Mouse (Mus musculus): ENCODE data around the gene Ank3. TPM values are rescaled to one million over a fixed set of nuclear protein-coding genes. Genes with fewer than 3 reads are reported as not detected.
A peak's percentile ranks its signal among the peaks of the same experiment; 100 is the strongest.
"Not testable (repeated sequence)": the region's sequence is repeated elsewhere in the genome, so short reads cannot be mapped to it uniquely, and the experiment has no call there.

The Ank3 gene
- polyA plus RNA-seq, 1 experiment from 2014 or later, result 34.9 TPM

DNA sequence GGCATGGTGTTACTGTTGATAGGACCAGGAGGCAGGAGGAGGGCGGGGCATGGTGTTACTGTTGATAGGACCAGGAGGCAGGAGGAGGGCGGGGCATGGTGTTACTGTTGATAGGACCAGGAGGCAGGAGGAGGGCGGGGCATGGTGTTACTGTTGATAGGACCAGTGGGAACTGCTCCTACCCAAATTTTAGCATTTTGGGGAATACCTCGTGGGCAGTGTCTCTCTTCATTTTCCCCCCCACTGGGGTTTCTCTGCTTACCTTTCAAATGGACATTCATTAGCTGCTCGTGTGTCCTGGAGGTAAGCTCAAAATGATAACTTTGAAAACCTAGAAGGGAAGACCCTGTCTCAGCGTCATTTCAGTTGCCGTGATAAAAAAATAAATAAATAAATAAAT is 512.2 kb downstream of the Ank3 start:
- not testable (repeated sequence) for DNase-seq (ENCODE audit: low spot score); H3K9me3 ChIP-seq (replicated peaks); H3K27me3 ChIP-seq (ENCODE audit: low read depth, poor library complexity, severe bottlenecking); H3K4me3 ChIP-seq; H3K36me3 ChIP-seq; H3K27ac ChIP-seq (replicated peaks)
- WGBS, result 34% methylated on average over 6 of the region's 7 CpGs
- peaks cover 14% of the 10 kb centered on the region for H3K4me1 ChIP-seq

DNA sequence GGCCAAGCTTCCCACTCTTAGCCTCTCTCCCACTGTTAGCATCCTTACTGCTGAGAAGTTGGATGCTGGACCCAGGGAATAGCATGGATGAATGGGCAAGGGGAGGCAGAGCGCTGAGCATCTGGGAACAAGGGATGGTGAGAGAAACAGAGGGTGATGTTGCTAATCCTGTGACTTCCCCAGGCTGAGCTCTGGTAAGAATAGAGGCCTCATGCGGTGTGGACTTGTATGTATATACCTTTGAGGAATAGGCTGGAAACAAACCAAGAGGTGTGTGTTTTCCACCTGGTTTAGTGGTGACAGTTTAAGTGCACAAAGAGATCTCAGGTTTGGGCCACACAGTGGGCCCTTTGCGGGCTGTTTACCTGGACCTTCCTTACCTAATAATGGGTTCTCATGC is 517.0 kb downstream of the Ank3 start:
- no peak for DNase-seq (ENCODE audit: low spot score)
- no peaks in the 10 kb centered on the region for H3K27me3 ChIP-seq (ENCODE audit: low read depth, poor library complexity, severe bottlenecking)
- H3K4me3 ChIP-seq, result no peak overlapping the region
- H3K9me3 ChIP-seq (replicated peaks), result no peaks in the 10 kb centered on the region
- peaks cover 2% of the 10 kb centered on the region; the same call in 1 of the 2 replicates for H3K4me1 ChIP-seq
- no peaks in the 10 kb centered on the region for H3K36me3 ChIP-seq
- H3K27ac ChIP-seq (replicated peaks), result no peak overlapping the region
- WGBS, result 57% methylated on average over 3 of the region's 3 CpGs

DNA sequence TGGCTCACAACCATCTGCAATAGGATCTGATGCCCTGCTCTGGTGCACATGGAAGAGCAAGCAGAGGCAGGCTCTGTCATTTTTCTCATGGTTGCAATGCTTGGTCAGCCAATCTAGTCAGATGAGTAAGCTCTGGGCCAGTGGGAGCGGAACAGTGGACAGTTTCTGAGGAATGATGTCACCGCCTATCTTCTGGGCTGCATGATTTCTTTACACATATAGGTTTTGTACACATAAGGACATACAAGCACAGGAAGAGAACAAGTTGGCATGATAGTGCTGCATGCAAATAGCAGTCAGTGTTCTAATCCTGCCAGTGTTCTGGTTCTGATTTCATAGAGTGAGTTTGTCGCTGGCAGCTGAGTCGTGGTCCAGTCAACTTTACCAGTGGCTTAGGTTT is 517.6 kb downstream of the Ank3 start:
- 90% methylated on average over 4 of the region's 4 CpGs for WGBS
- no peak overlapping the region for H3K27ac ChIP-seq (replicated peaks)
- H3K4me3 ChIP-seq, result no peak overlapping the region
- no peaks in the 10 kb centered on the region for H3K9me3 ChIP-seq (replicated peaks)
- H3K4me1 ChIP-seq, result no peaks in the 10 kb centered on the region
- DNase-seq (ENCODE audit: low spot score), result no peak
- H3K27me3 ChIP-seq (ENCODE audit: low read depth, poor library complexity, severe bottlenecking), result no peaks in the 10 kb centered on the region
- H3K36me3 ChIP-seq, result no peaks in the 10 kb centered on the region

DNA sequence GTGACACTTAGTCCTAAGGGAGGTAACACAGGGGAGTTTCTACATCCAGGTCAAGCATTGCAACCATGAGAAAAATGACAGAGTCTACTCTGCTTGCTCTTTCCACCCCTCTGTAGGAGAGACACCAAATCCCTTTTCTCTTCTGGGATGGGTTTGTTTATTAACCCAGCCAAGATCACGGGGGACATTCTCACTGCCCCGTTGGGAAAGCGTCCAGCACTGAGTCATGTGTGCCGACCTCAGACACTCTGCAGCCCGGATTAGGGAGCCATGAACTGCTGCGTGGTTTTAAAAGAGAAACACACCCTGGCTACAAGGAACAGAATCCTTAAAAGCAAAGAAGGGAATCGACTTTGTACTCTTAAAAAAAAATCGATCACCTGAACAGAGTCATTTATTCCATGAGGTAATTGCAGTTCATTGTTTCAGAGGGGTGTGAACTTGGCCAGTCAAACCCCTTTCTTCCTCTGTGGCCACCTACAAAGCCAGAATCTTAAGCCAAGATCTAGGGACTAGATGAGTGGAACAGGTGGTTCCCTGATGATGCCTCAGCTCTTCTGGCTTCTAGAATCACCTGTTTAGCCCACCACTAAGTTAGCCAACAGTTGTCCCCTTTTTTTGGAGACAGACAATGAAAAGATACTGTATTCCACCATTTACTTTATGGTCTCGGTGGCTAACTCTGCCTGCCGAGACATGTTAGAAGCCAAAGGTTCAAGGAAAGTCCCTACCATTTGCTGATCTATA is 518.3 kb downstream of the Ank3 start:
- no peaks in the 10 kb centered on the region for H3K36me3 ChIP-seq
- 83% methylated on average over 10 of the region's 10 CpGs for WGBS
- H3K4me1 ChIP-seq, result no peaks in the 10 kb centered on the region

DNA sequence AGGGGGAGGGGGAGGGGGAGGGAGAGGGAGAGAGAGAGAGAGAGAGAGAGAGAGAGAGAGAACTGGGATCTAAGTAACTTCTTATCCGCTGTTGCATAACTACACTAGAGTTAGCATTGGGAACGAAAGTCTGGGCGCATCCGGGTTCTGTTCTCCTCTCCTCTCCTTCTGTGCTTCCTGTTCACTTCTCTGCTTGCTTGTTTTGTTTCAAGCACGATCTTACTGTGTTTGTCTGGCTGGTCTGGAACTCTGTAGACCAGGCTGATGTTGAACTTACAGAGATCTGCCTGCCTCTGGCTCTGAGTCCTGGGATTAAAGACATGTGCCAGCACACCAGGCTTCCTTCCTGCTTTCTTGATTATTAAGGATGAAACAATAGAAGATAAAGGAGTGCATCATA is 519.1 kb downstream of the Ank3 start:
- Histone ChIP-seq H3K36me3 (no peaks in the 10 kb centered on the region), H3K27ac (replicated peaks) (no peak overlapping the region), H3K27me3 (ENCODE audit: low read depth, poor library complexity, severe bottlenecking) (no peaks in the 10 kb centered on the region), H3K9me3 (replicated peaks) (no peaks in the 10 kb centered on the region), H3K4me1 (no peaks in the 10 kb centered on the region), H3K4me3 (no peak overlapping the region)
- no peak for DNase-seq (ENCODE audit: low spot score)
- 85% methylated on average over 5 of the region's 5 CpGs for WGBS

More for the DNA sequence above, 518.3 kb downstream of the Ank3 start:
- Histone ChIP-seq H3K9me3 (replicated peaks) (no peaks in the 10 kb centered on the region), H3K27ac (replicated peaks) (no peak overlapping the region), H3K27me3 (ENCODE audit: low read depth, poor library complexity, severe bottlenecking) (no peaks in the 10 kb centered on the region), H3K4me3 (no peak overlapping the region)
- DNase-seq (ENCODE audit: low spot score), result no peak

DNA sequence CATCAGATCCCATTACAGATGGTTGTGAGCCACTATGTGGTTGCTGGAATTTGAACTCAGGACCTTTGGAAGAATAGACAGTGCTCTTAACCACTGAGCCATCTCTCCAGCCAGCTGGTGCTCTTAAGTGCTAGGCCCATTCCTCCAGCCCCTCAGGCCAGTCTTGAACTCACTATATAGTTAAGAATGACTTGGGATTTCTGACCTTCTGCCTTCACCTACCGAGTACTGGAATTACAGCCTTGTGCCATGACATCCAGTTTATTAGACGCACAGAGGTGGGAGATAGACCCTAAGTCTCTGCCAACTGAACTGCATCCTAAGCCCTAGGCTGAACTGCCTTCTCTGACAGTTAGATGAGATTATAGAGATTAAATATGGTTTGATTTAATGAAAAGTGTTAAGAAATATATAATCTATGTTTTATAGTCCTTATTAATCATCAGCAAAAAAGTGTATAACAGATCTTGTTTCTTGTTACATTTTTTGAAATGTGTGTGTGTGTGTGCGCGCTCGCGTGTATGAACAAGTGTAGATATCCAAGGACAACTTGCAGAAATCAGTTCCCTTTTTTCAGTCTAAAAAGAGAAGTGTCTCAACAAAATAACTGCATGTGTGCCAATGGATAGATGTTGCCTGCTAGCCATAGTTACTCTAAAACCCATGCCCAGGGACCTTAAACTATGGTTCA is 520.0 kb downstream of the Ank3 start:
- 97% methylated on average over 6 of the region's 6 CpGs for WGBS
- Histone ChIP-seq H3K36me3 (no peaks in the 10 kb centered on the region), H3K4me3 (no peak overlapping the region), H3K27ac (replicated peaks) (no peak overlapping the region), H3K9me3 (replicated peaks) (no peaks in the 10 kb centered on the region), H3K4me1 (peaks cover under 1% of the 10 kb centered on the region), H3K27me3 (ENCODE audit: low read depth, poor library complexity, severe bottlenecking) (no peaks in the 10 kb centered on the region; the same call in 1 of the 2 replicates)
- no peak for DNase-seq (ENCODE audit: low spot score)

DNA sequence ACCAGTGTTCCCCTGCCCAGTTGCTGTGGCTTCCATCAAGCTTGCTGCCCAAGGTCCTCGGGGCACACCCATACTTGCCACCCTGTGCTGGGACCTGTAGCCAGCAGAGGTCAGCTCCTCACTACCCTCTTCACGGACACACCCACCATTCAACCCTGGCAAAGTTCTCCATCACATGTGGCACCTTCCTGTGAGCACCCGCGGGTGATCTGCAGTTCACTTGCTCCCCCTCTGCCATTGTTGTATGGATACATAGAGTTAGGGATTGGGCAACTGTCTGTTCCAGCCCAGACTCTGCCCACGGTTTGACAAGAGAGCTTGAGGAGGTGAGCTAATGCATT is 520.5 kb downstream of the Ank3 start:
- peaks cover 6% of the 10 kb centered on the region for H3K4me1 ChIP-seq
- H3K4me3 ChIP-seq, result no peak overlapping the region
- 81% methylated on average over 5 of the region's 5 CpGs for WGBS
- H3K27me3 ChIP-seq (ENCODE audit: low read depth, poor library complexity, severe bottlenecking), result no peaks in the 10 kb centered on the region; the same call in 1 of the 2 replicates
- no peaks in the 10 kb centered on the region for H3K9me3 ChIP-seq (replicated peaks)
- DNase-seq (ENCODE audit: low spot score), result no peak
- H3K36me3 ChIP-seq, result no peaks in the 10 kb centered on the region
- 0 out of 2 replicates have a peak overlapping the region, but pooled peaks have one; percentile 23 for H3K27ac ChIP-seq (replicated peaks)

DNA sequence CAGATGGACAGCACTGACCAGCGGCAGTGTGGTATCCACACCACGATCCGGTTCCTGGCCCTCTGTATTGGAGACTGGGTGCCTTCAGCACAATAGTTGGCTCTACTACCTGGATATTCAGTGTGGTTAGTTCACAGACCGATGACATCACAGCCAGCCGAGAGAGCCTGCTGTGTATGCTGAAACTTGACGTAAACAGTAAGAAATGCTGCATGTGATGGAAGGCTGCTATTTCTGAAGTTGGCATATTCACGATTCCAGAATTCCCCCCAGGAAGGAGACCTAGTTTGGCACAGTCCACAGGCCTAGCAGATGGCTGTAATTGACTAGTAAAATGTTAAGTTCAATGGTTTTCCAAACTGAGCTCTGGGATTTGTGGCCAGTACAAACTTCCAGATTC is 521.2 kb downstream of the Ank3 start:
- Histone ChIP-seq H3K4me3 (no peak overlapping the region), H3K36me3 (no peaks in the 10 kb centered on the region), H3K4me1 (peaks cover 12% of the 10 kb centered on the region), H3K9me3 (replicated peaks) (no peaks in the 10 kb centered on the region), H3K27ac (replicated peaks) (no peak overlapping the region), H3K27me3 (ENCODE audit: low read depth, poor library complexity, severe bottlenecking) (peaks cover 3% of the 10 kb centered on the region; the same call in 1 of the 2 replicates)
- WGBS, result 93% methylated on average over 7 of the region's 7 CpGs
- DNase-seq (ENCODE audit: low spot score), result no peak

DNA sequence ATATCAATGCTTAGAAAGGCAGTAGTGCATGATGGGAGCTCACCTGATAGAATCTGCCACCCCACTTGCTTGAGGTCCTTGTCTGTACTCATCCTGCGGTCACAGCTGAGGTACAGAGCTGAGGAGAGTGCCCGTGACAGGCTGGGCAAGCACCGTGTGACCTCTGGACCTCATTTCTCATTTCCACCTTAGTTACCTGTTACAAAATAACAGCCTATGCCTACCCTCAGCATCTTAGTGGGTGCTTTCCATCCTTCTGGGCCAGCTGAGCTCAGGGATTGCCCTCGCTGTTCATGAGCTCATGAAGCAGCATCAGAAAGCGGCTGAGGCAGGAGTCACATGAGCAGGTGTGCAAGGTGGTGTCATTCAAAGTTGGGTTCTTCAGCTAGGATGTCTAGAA is 523.5 kb downstream of the Ank3 start:
- Histone ChIP-seq H3K4me3 (no peak overlapping the region), H3K36me3 (no peaks in the 10 kb centered on the region), H3K27ac (replicated peaks) (no peak overlapping the region), H3K9me3 (replicated peaks) (no peaks in the 10 kb centered on the region), H3K4me1 (peaks cover 34% of the 10 kb centered on the region), H3K27me3 (ENCODE audit: low read depth, poor library complexity, severe bottlenecking) (peaks cover 3% of the 10 kb centered on the region; the same call in 1 of the 2 replicates)
- DNase-seq (ENCODE audit: low spot score), result no peak
- WGBS, result 87% methylated on average over 5 of the region's 5 CpGs

DNA sequence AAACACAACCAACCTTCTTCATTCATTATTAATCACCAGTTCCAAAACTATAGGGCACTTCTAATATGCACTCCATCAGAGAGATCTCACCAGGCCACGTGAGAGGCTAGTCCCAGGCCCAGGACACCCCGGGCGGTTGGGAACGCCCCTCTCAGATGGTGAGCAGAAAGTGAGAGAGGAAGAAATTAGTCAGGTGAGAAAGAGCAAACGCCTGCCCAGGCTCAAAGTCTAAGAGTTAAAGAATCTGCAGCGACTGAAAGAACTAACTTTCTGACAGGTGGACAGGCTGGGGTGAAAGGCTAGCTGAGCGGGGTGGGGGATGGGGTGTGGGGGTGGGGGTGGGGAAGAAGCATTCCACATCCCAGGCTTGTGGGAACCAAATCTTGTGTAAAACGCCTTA is 525.2 kb downstream of the Ank3 start:
- DNase-seq (ENCODE audit: low spot score), result no peak
- 6% methylated on average over 8 of the region's 8 CpGs for WGBS

DNA sequence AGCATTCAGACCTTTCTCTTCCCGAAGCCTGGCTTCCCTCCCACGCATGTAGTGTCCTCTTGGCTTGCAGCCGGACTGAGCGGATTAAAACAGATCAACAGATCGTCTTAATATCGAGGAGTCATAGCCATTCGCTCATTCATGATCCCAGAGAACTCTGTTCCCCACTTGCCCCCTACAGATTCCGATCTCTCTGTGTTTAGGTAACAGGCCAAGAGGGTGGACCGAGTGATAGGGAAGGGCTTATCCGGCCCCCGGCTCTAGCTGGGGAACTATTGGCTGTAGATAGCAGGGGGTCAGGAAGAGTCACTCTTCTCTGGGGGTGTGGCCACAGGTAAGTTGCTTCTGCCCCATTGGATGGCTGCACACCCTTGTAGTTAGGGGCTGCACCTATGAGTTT is 525.7 kb downstream of the Ank3 start:
- no peaks in the 10 kb centered on the region for H3K9me3 ChIP-seq (replicated peaks)
- H3K4me3 ChIP-seq, result peak overlapping the region; percentile 60
- peaks cover 3% of the 10 kb centered on the region; the same call in 1 of the 2 replicates for H3K27me3 ChIP-seq (ENCODE audit: low read depth, poor library complexity, severe bottlenecking)
- H3K36me3 ChIP-seq, result no peaks in the 10 kb centered on the region
- peak overlapping the region; percentile 42; the same call in 1 of the 2 replicates for H3K27ac ChIP-seq (replicated peaks)
- peaks cover 51% of the 10 kb centered on the region for H3K4me1 ChIP-seq
- DNase-seq (ENCODE audit: low spot score), result peak; percentile 20
- 3% methylated on average over 11 of the region's 11 CpGs for WGBS

More for the DNA sequence above, 525.2 kb downstream of the Ank3 start:
- H3K27me3 ChIP-seq (ENCODE audit: low read depth, poor library complexity, severe bottlenecking), result peaks cover 3% of the 10 kb centered on the region; the same call in 1 of the 2 replicates
- H3K4me3 ChIP-seq, result peak overlapping the region; percentile 60; the same call in 1 of the 2 replicates
- H3K4me1 ChIP-seq, result peaks cover 51% of the 10 kb centered on the region
- H3K9me3 ChIP-seq (replicated peaks), result no peaks in the 10 kb centered on the region
- H3K36me3 ChIP-seq, result no peaks in the 10 kb centered on the region
- no peak overlapping the region for H3K27ac ChIP-seq (replicated peaks)

DNA sequence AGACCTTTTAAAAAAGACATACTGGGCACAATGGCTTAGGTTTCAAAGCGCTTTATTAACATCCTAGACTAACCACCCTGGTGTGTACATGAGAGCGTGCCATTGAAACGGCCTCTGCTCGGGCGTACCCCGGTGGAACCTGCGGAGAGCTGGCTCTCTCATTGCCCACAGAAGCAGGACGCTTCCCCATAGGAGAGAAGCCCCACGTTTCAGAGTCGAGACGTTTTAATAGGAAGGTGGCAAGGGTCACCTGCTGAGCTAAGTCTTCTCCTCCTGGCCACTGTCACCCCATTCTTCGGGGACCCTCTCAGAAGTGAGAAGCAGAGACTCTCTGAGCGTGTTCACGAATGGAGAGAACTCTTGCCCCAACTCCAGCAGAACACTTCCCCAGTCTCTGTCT is 526.3 kb downstream of the Ank3 start:
- H3K9me3 ChIP-seq (replicated peaks), result no peaks in the 10 kb centered on the region
- under 1% methylated on average over 14 of the region's 14 CpGs for WGBS
- peak overlapping the region; percentile 83 for H3K27ac ChIP-seq (replicated peaks)
- H3K27me3 ChIP-seq (ENCODE audit: low read depth, poor library complexity, severe bottlenecking), result peaks cover 3% of the 10 kb centered on the region; the same call in 1 of the 2 replicates
- H3K4me1 ChIP-seq, result peaks cover 51% of the 10 kb centered on the region
- H3K4me3 ChIP-seq, result peak overlapping the region; percentile 60
- peaks cover 3% of the 10 kb centered on the region for H3K36me3 ChIP-seq
- peak; percentile 27 for DNase-seq (ENCODE audit: low spot score)

Data from midbrain, embryonic 10.5 days (tissue).